Mouse (Mus musculus) left cerebral cortex, adult 11 months (tissue): ENCODE measurements around the gene BC067074.
"Not testable (repeated sequence)": the region's sequence is repeated elsewhere in the genome, so short reads cannot be mapped to it uniquely, and the experiment has no call there.

Experiments used
- DNase-seq: peaks from one replicate; pipeline ENCODE4 v3.0.0; 2022; ENCODE audit warnings: low spot score

The BC067074 gene

DNA sequence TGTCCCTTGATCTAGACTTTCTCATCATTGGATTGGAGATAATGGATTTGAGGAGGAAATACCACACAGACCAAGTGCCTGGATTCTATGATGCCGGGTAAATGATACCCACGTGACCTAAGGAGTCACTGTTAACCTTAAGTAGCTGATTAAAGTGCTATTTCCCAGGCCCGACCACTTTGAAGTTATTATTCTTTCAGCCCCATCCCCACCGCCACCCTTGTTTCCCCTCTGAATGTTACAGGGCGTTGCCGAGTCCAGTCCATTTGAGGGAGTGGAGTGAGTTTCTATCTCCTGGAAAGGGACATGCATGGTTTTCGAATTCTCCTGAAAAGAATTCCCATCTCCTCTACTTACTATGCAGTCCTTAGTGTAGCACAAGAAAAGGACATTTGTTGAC is 84.7 kb downstream of the BC067074 start:
- DNase-seq = no peak

DNA sequence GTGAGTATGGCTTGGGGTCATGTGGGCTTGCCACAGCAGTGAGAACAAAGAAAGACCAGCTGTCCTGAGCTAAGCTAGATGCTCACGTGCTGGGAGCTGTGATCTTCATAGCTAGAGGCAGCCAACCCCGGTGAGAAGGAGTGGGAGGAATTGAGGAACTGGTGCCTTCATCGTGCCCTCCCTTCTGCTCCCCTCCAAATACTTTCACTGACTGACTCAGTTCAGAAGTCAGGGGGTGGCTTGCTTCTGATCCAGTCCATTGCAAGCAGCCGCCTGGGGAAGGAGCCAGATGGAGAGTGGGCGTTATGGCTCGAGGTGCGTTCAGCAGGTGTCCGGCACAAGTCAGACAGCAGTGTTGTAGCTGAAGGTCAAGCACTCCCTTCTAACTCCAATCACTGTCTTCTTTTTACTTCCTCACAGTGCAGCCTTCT is 86.0 kb downstream of the BC067074 start:
- peak; percentile 22 for DNase-seq

DNA sequence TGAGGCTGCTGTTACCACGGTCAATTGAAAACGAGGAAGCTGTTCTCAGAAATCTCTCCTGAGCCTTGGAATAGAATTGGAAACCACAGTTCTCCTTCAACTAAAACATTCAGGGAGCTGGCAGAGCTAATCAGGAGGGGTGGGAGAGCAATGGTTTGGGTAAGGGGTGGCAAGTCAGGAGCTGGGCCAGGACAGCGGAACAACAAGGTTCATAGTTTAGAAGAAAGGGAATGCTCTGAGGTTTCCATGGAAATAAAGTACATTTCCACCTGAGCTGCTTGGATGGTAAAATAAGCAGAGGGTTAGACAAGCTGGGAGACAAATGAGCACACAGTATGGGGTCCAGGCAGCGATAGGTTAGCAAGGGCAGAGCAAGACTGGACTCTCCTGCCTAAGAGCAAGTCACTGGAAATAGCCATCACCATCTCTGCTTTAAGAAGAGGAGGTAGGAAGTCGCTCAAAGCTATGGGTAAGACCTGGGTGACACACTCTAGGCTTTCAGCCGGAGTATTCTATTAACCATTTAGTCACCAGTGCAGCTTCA is 86.9 kb downstream of the BC067074 start:
- DNase-seq = no peak

- DNase-seq = peak; percentile 28
These were observed 88.8 kb downstream of the BC067074 start for GRCm38 (mm10) chr13:113381710-113382109.

GRCm38 (mm10) chr13:113382201-113382600 is 89.2 kb downstream of the BC067074 start:
- no peak for DNase-seq

DNA sequence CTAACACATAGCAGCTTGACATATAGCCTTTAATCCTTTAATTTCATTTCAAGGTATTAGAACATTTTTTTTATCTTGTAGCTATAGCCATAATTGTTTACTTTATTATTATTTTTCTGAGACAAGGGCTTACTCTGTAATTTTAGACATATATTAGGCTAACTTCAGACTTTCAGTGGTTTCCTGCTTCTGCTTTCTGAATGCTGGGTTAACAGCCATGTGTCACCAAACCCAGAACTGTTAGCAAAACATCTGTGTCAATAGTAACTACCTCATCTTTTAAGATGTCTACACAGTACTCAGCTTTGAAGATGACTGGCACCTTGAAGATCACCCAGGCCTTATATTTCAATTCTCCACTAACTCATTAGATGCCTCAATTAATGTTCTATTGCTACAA is 89.8 kb downstream of the BC067074 start:
- not testable (repeated sequence) for DNase-seq

GRCm38 (mm10) chr13:113393386-113393785 is 100.4 kb downstream of the BC067074 start:
- DNase-seq = no peak

DNA sequence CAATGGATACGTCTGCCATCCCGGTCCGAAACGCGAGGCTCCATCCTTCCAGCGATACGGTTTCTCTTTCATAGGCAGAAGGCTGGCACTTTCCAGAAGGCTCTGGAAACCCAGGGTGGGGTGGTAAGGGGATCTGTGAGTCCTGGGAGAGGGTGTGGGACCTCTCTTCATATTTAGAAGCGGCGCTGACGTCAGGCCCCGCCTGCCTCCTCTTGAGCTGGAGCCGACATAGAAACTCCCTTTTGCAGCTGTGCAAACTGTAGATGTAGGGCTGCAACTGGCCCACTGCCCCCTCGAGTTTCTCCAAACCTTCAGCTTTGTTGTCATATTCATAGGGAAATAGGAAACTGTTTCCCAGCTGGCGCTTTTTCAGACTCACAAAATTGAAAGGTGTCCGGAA is 101.6 kb downstream of the BC067074 start:
- DNase-seq = no peak

DNA sequence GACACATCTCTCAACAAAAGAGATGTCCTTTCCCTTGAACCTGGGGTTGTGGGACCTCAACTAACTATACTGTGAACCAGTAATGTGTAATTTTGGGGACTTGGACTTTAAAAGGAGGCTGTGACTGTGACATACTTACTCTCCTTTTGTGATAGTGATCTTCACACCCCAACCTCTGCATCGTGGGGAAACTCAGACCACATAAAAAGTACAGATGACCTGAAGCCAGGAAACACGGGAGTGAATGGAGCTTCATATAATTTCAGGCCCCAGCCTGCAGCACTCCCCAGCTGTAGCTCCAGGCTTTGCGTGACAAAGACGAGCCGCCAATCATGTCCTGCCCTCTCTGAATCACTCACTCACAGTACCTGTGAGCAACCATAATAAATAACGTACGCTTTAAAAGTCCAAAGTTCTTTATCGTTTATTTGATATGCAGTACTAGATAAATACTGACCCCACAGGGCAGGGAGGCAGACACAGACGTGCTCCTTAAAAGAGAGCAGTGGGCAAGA is 104.1 kb downstream of the BC067074 start:
- DNase-seq = no peak

GRCm38 (mm10) chr13:113401373-113402010 is 108.5 kb downstream of the BC067074 start:
- DNase-seq = no peak

- DNase-seq = no peak
These were observed 110.7 kb downstream of the BC067074 start for GRCm38 (mm10) chr13:113403706-113404105.

- DNase-seq = no peak
These were observed 111.2 kb downstream of the BC067074 start for GRCm38 (mm10) chr13:113404172-113404571.

- DNase-seq = peak; percentile 44
These were observed 117.0 kb downstream of the BC067074 start for GRCm38 (mm10) chr13:113409941-113410340.

DNA sequence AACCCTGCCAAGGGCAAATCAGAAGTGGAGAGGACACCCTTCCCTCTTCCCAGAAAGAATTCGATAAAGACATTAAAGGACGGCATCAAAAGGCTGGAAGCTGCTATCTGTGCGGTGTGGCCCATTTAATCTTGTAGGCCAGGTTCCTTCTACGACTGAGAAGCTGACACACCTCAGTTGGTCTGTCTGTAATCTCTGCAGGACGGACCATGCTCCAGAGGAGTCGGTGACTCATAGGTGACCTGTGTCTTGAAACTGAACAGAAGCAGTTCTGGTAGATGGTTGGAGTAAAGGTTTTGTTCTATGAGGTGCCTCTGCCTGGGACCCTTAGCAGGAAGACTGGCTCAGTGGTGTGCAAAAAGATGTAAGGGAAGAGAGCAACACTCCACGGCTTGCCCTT is 122.6 kb downstream of the BC067074 start:
- no peak for DNase-seq

GRCm38 (mm10) chr13:113416986-113417385 is 124.0 kb downstream of the BC067074 start:
- no peak for DNase-seq

DNA sequence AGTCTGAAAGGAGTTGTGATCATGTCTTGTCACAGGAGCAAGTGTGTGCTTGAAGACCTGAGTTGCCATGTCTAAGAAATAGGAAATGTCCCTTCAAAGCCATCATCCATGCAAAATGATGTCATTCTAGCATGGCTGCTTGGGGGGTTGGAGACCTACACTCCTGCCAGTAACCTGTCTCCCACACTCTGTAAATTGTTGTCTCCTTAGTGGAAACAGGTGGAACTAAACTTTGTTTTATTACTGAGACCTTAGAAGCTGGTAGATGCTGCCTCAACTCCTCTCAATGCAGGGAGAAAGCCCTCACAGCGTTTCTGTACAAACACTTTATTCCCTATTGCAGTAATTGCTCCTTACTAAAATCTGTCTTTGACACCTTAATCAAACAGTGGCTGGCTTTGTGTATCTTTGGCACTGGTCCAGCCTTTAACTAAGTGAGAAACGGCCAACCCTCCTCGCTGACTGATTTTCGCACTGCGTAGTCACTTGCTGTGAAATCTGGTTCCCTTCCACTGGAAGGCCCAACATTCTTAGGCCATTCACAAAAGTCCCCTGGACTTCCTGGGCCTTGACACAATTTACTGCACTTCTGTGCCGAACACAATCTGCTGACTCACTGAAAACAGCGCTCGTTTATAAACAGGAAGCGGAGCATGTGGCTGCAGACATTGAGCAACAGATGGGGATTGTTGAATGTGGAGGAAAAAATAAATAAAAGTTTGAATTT is 125.0 kb downstream of the BC067074 start:
- DNase-seq = peak; percentile 40

DNA sequence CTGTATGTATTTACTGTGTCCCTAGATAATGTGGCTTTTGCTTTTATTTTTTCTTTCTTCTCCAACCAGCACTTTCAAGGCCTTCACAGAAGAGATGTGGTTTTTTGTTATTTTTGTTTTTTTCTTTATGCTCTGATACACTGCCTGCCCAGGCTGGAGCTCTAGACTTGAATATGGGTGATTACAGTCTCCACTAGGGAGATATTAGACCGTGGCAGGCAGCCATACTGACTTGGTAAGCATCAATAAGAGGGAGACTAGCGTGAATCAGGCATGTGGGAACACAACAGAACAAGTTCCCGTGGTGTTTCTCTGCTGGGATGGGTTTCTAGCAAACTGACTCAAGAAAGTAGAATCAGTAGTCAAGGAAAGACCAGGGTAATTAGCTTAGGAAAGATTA is 125.7 kb downstream of the BC067074 start:
- DNase-seq = no peak

GRCm38 (mm10) chr13:113421472-113421871 is 128.5 kb downstream of the BC067074 start:
- no peak for DNase-seq

GRCm38 (mm10) chr13:113423825-113424224 is 130.9 kb downstream of the BC067074 start:
- DNase-seq = no peak

- no peak for DNase-seq
These were observed 132.9 kb downstream of the BC067074 start for GRCm38 (mm10) chr13:113425907-113426306.
